Mouse (Mus musculus): ENCODE results near the gene Ksr1. TPM values are rescaled to one million over a fixed set of nuclear protein-coding genes. Genes with fewer than 3 reads are reported as not detected.

Ksr1 gene
- polyA plus RNA-seq, 1 experiment = 14.5 TPM

- Histone ChIP-seq H3K4me1 (ENCODE audit: control insufficient read depth, insufficient read depth, insufficient read length) (peaks cover 7% of the 10 kb centered on the region; the same call in 1 of the 2 replicates), H3K4me3 (ENCODE audit: extremely low read depth, insufficient read depth, insufficient read length) (no peak overlapping the region), H3K27ac (ENCODE audit: insufficient read depth, low read length) (no peak overlapping the region), H3K36me3 (ENCODE audit: control insufficient read depth, insufficient read depth, low read length) (no peaks in the 10 kb centered on the region), H3K27me3 (ENCODE audit: control insufficient read depth, insufficient read depth, low read length) (no peaks in the 10 kb centered on the region)
- DNase-seq (ENCODE audit: low read depth in 1 of 2, low spot score in 2 of 2) = no peak
- no peak for TF ChIP-seq CTCF (IDR thresholded peaks at IDR 0.05; ENCODE audit: extremely low read depth, insufficient read depth, insufficient read length, insufficient replicate concordance)
- no peak for TF ChIP-seq POLR2A (IDR thresholded peaks at IDR 0.05; ENCODE audit: low read depth, low read length)
- WGBS = 91% methylated on average over 6 of the region's 6 CpGs
These were observed 66.1 kb downstream of the Ksr1 start for GRCm38 (mm10) chr11:79080081-79080480.

GRCm38 (mm10) chr11:79076484-79076883 is 69.7 kb downstream of the Ksr1 start:
- no peaks in the 10 kb centered on the region for H3K27me3 ChIP-seq (ENCODE audit: control insufficient read depth, insufficient read depth, low read length)
- no peak for TF ChIP-seq CTCF (IDR thresholded peaks at IDR 0.05; ENCODE audit: extremely low read depth, insufficient read depth, insufficient read length, insufficient replicate concordance)
- no peak for TF ChIP-seq POLR2A (IDR thresholded peaks at IDR 0.05; ENCODE audit: low read depth, low read length)
- peaks cover 7% of the 10 kb centered on the region; the same call in 1 of the 2 replicates for H3K4me1 ChIP-seq (ENCODE audit: control insufficient read depth, insufficient read depth, insufficient read length)
- peak overlapping the region; percentile 5; the same call in 1 of the 2 replicates for H3K4me3 ChIP-seq (ENCODE audit: extremely low read depth, insufficient read depth, insufficient read length)
- H3K27ac ChIP-seq (ENCODE audit: insufficient read depth, low read length) = peak overlapping the region; percentile 54
- DNase-seq (ENCODE audit: low read depth in 1 of 2, low spot score in 2 of 2) = peak; percentile 57 to 80
- 3% methylated on average over 12 of the region's 12 CpGs for WGBS
- no peaks in the 10 kb centered on the region for H3K36me3 ChIP-seq (ENCODE audit: control insufficient read depth, insufficient read depth, low read length)

- H3K27me3 ChIP-seq (ENCODE audit: control insufficient read depth, insufficient read depth, low read length) = no peaks in the 10 kb centered on the region
- no peak overlapping the region for H3K4me3 ChIP-seq (ENCODE audit: extremely low read depth, insufficient read depth, insufficient read length)
- 74% methylated on average over 3 of the region's 3 CpGs for WGBS
- TF ChIP-seq POLR2A (IDR thresholded peaks at IDR 0.05; ENCODE audit: low read depth, low read length) = no peak
- no peak for TF ChIP-seq CTCF (IDR thresholded peaks at IDR 0.05; ENCODE audit: extremely low read depth, insufficient read depth, insufficient read length, insufficient replicate concordance)
- H3K27ac ChIP-seq (ENCODE audit: insufficient read depth, low read length) = no peak overlapping the region
- peaks cover 7% of the 10 kb centered on the region; the same call in 1 of the 2 replicates for H3K4me1 ChIP-seq (ENCODE audit: control insufficient read depth, insufficient read depth, insufficient read length)
- DNase-seq (ENCODE audit: low read depth in 1 of 2, low spot score in 2 of 2) = no peak
- H3K36me3 ChIP-seq (ENCODE audit: control insufficient read depth, insufficient read depth, low read length) = no peaks in the 10 kb centered on the region
These were observed 71.2 kb downstream of the Ksr1 start for GRCm38 (mm10) chr11:79075044-79075443.

- H3K36me3 ChIP-seq (ENCODE audit: control insufficient read depth, insufficient read depth, low read length) = no peaks in the 10 kb centered on the region
- peaks cover 7% of the 10 kb centered on the region; the same call in 1 of the 2 replicates for H3K4me1 ChIP-seq (ENCODE audit: control insufficient read depth, insufficient read depth, insufficient read length)
- TF ChIP-seq POLR2A (IDR thresholded peaks at IDR 0.05; ENCODE audit: low read depth, low read length) = no peak
- no peak for TF ChIP-seq CTCF (IDR thresholded peaks at IDR 0.05; ENCODE audit: extremely low read depth, insufficient read depth, insufficient read length, insufficient replicate concordance)
- H3K4me3 ChIP-seq (ENCODE audit: extremely low read depth, insufficient read depth, insufficient read length) = no peak overlapping the region
- no peaks in the 10 kb centered on the region for H3K27me3 ChIP-seq (ENCODE audit: control insufficient read depth, insufficient read depth, low read length)
- WGBS = 84% methylated on average over 3 of the region's 3 CpGs
- H3K27ac ChIP-seq (ENCODE audit: insufficient read depth, low read length) = no peak overlapping the region
- DNase-seq (ENCODE audit: low read depth in 1 of 2, low spot score in 2 of 2) = no peak
These were observed 71.6 kb downstream of the Ksr1 start for GRCm38 (mm10) chr11:79074611-79075010.

GRCm38 (mm10) chr11:79073583-79073982 is 72.6 kb downstream of the Ksr1 start:
- no peak for TF ChIP-seq CTCF (IDR thresholded peaks at IDR 0.05; ENCODE audit: extremely low read depth, insufficient read depth, insufficient read length, insufficient replicate concordance)
- no peak for TF ChIP-seq POLR2A (IDR thresholded peaks at IDR 0.05; ENCODE audit: low read depth, low read length)
- H3K4me1 ChIP-seq (ENCODE audit: control insufficient read depth, insufficient read depth, insufficient read length) = peaks cover 7% of the 10 kb centered on the region; the same call in 1 of the 2 replicates
- no peak overlapping the region for H3K27ac ChIP-seq (ENCODE audit: insufficient read depth, low read length)
- no peak overlapping the region for H3K4me3 ChIP-seq (ENCODE audit: extremely low read depth, insufficient read depth, insufficient read length)
- DNase-seq (ENCODE audit: low read depth in 1 of 2, low spot score in 2 of 2) = no peak
- no peaks in the 10 kb centered on the region for H3K36me3 ChIP-seq (ENCODE audit: control insufficient read depth, insufficient read depth, low read length)
- H3K27me3 ChIP-seq (ENCODE audit: control insufficient read depth, insufficient read depth, low read length) = no peaks in the 10 kb centered on the region
- WGBS = 83% methylated on average over 4 of the region's 4 CpGs

- Histone ChIP-seq H3K36me3 (ENCODE audit: control insufficient read depth, insufficient read depth, low read length) (no peaks in the 10 kb centered on the region), H3K4me1 (ENCODE audit: control insufficient read depth, insufficient read depth, insufficient read length) (peaks cover 7% of the 10 kb centered on the region; the same call in 1 of the 2 replicates), H3K27ac (ENCODE audit: insufficient read depth, low read length) (no peak overlapping the region)
These were observed 74.1 kb downstream of the Ksr1 start for GRCm38 (mm10) chr11:79072108-79072507.

More at GRCm38 (mm10) chr11:79072108-79072507, 74.1 kb downstream of the Ksr1 start:
- WGBS = 91% methylated on average over 8 of the region's 8 CpGs
- TF ChIP-seq CTCF (IDR thresholded peaks at IDR 0.05; ENCODE audit: extremely low read depth, insufficient read depth, insufficient read length, insufficient replicate concordance) (no peak), POLR2A (IDR thresholded peaks at IDR 0.05; ENCODE audit: low read depth, low read length) (no peak)
- H3K4me3 ChIP-seq (ENCODE audit: extremely low read depth, insufficient read depth, insufficient read length) = no peak overlapping the region
- no peaks in the 10 kb centered on the region for H3K27me3 ChIP-seq (ENCODE audit: control insufficient read depth, insufficient read depth, low read length)
- DNase-seq (ENCODE audit: low read depth in 1 of 2, low spot score in 2 of 2) = no peak
